Mouse (Mus musculus) embryonic facial prominence, embryonic 15.5 days (tissue): ENCODE measurements at regions not wholly inside any gene's neighbourhood (a gene's known extent, or its start where the extent isn't known, plus 50 kb on each side); places are given as distances from the start of the nearest gene placed in this dataset.

Source experiments
- ATAC-seq: fragments of 200-750 bp; cut with Nextera tagmentation; 2 replicates; pipeline ENCODE4 v1.8.0; 2017; ENCODE audit warnings: low read depth, moderate TSS enrichment; ENCODE audit not compliant: insufficient number of reproducible peaks, low FRiP score, low TSS enrichment
- H3K27ac ChIP-seq: fragments of 300-500 bp; sonication (generic); replicated peaks from 2 replicates; pipeline ENCODE4 v1.5.1; 2015; ENCODE audit warnings: mild to moderate bottlenecking, inconsistent platforms
- H3K27me3 ChIP-seq: fragments of 300-500 bp; sonication (generic); 2 replicates; pipeline ENCODE4 v1.6.1; 2015; ENCODE audit warnings: inconsistent platforms
- H3K36me3 ChIP-seq: fragments of 300-500 bp; sonication (generic); 2 replicates; pipeline ENCODE4 v1.6.1; 2015; ENCODE audit warnings: mild to moderate bottlenecking, inconsistent platforms
- H3K4me1 ChIP-seq: fragments of 300-500 bp; sonication (generic); 2 replicates; pipeline ENCODE4 v1.6.1; 2015; ENCODE audit warnings: inconsistent platforms
- H3K4me2 ChIP-seq: fragments of 300-500 bp; sonication (generic); replicated peaks from 2 replicates; pipeline ENCODE4 v1.6.1; 2015; ENCODE audit warnings: mild to moderate bottlenecking, inconsistent platforms
- H3K4me3 ChIP-seq: fragments of 300-500 bp; sonication (generic); replicated peaks from 2 replicates; pipeline ENCODE4 v1.5.1; 2015; ENCODE audit warnings: mild to moderate bottlenecking, inconsistent platforms
- H3K9ac ChIP-seq: fragments of 300-500 bp; sonication (generic); 2 replicates; pipeline ENCODE4 v1.6.1; 2015; ENCODE audit warnings: inconsistent platforms
- H3K9me3 ChIP-seq: fragments of 300-500 bp; sonication (generic); replicated peaks from 2 replicates; pipeline ENCODE4 v1.6.1; 2016; ENCODE audit warnings: inconsistent platforms
- WGBS: fragments of 180-500 bp; shearing (Covaris S2); methylation state at CpG from one replicate; pipeline ENCODE4 v1.1.7; 2015; 5-methylcytosine and 5-hydroxymethylcytosine counted together

- 80% methylated on average over 7 of the region's 7 CpGs for WGBS
- H3K4me2 ChIP-seq: no peak overlapping the region
- no peak overlapping the region for H3K9ac ChIP-seq
- H3K27ac ChIP-seq: no peak overlapping the region
- no peaks in the 10 kb centered on the region for H3K27me3 ChIP-seq
- H3K36me3 ChIP-seq: no peaks in the 10 kb centered on the region
- no peak for ATAC-seq
- no peak overlapping the region for H3K4me3 ChIP-seq
- H3K4me1 ChIP-seq: no peaks in the 10 kb centered on the region
- no peaks in the 10 kb centered on the region for H3K9me3 ChIP-seq
These were observed 81.7 kb downstream of the Slc35b3 start for GRCm38 (mm10) chr13:38878718-38879669.

DNA sequence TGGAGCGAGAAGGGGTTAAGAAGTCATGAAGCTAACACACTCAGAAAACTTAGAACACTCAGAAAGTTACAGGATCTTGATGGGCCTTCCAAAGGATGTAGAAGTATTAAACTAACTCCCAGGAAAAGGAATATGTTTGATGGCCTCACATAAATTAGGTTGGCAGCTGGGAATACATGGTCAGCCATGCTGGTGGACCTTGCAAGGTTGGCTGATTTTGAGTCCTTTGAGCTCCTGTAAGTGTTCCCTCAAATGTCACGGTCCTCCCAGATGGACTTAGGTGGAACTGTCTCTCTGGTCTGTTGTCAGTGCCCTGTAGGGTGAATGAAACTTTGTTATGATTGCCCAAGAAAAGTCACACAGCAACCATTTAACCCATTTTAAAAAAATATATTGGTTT, 84.8 kb downstream of the Slc35b3 start:
- 87% methylated on average over 2 of the region's 2 CpGs for WGBS
- no peak for ATAC-seq

GRCm38 (mm10) chr13:38864002-38864401, 96.7 kb downstream of the Slc35b3 start:
- Histone ChIP-seq H3K9me3 (no peaks in the 10 kb centered on the region), H3K9ac (no peak overlapping the region), H3K27me3 (no peaks in the 10 kb centered on the region), H3K4me1 (no peaks in the 10 kb centered on the region), H3K4me2 (no peak overlapping the region), H3K27ac (no peak overlapping the region), H3K4me3 (no peak overlapping the region), H3K36me3 (no peaks in the 10 kb centered on the region)
- 58% methylated on average over 4 of the region's 4 CpGs for WGBS
- ATAC-seq: no peak

More for the DNA sequence above, 84.8 kb downstream of the Slc35b3 start:
- H3K27me3 ChIP-seq: no peaks in the 10 kb centered on the region
- H3K9me3 ChIP-seq: no peaks in the 10 kb centered on the region
- no peaks in the 10 kb centered on the region for H3K36me3 ChIP-seq
- no peak overlapping the region for H3K4me2 ChIP-seq
- no peak overlapping the region for H3K9ac ChIP-seq
- no peak overlapping the region for H3K4me3 ChIP-seq
- H3K27ac ChIP-seq: no peak overlapping the region
- H3K4me1 ChIP-seq: no peaks in the 10 kb centered on the region

DNA sequence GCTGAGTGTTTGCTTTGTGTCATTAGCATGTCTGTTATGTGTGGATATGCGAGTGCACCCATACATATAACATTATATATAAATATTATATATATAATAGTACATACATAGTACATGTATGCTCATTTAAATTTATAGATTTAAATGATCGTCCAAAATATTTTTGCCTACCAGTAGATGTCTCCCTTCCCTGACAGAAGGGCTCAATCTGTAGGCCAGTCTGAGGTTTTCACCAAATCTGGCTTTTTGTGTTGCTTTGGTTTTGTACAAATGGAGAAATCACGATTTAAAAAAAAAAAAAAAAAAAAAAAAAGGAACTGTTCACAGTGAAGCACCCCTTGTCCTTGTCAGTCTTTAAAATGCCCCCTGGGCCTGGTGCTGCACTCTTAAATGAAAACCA, 104.9 kb downstream of the Slc35b3 start:
- Histone ChIP-seq H3K27ac (no peak overlapping the region), H3K36me3 (no peaks in the 10 kb centered on the region), H3K4me1 (no peaks in the 10 kb centered on the region), H3K4me2 (no peak overlapping the region), H3K27me3 (no peaks in the 10 kb centered on the region), H3K9ac (no peak overlapping the region), H3K9me3 (no peaks in the 10 kb centered on the region), H3K4me3 (no peak overlapping the region)
- no peak for ATAC-seq
- 47% methylated on average over 3 of the region's 3 CpGs for WGBS

DNA sequence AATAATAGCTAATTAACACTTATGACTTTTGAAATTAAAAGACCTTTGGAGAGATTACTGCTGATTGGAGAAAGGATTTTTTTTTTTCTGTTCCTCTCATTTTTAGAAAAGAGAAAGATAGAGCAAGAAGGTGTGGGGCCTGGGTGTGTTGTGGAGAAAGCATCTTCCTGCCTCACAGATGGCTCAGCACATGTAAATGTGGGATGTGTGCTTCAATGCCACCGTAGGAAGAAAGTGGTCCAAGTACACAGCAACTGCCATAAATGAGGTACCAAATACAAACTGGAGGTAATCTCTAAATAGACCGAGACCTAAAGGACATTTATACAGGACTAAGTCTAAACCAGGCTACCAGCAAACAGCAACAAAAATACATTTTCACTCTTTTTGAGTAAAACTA, 105.7 kb downstream of the Slc35b3 start:
- Histone ChIP-seq H3K4me1 (no peaks in the 10 kb centered on the region), H3K4me2 (no peak overlapping the region), H3K4me3 (no peak overlapping the region), H3K9ac (no peak overlapping the region), H3K36me3 (no peaks in the 10 kb centered on the region), H3K9me3 (no peaks in the 10 kb centered on the region), H3K27me3 (no peaks in the 10 kb centered on the region), H3K27ac (no peak overlapping the region)
- WGBS: 82% methylated on average over 2 of the region's 2 CpGs
- ATAC-seq: no peak

DNA sequence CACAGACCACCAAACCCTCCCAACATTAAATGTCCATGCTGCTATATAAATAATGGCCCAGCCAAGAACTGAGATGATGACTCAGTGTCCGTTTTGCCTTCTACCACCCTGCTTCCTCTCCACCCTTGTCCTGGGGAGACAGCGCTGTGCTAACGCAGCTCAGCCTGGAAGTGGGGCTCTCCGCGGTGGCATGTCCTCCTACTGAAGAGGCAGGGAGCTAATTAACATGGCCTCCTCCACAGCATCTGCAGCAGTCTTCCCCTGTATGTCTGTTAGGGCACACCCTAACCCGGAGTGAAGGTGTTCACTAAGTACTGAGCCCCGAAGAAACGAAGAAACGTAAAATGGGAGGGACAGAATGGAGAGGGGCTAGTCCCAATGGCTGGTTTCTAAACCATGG, 107.8 kb downstream of the Slc35b3 start:
- ATAC-seq: no peak
- Histone ChIP-seq H3K4me2 (no peak overlapping the region), H3K9ac (no peak overlapping the region), H3K9me3 (no peaks in the 10 kb centered on the region), H3K36me3 (no peaks in the 10 kb centered on the region), H3K4me3 (no peak overlapping the region), H3K4me1 (no peaks in the 10 kb centered on the region), H3K27me3 (no peaks in the 10 kb centered on the region), H3K27ac (no peak overlapping the region)
- whole genome bisulfite sequencing: 52% methylated on average over 9 of the region's 9 CpGs

GRCm38 (mm10) chr13:38851820-38852219, 108.9 kb downstream of the Slc35b3 start:
- ATAC-seq: no peak
- Histone ChIP-seq H3K9ac (no peak overlapping the region), H3K4me3 (no peak overlapping the region), H3K4me2 (no peak overlapping the region), H3K27ac (no peak overlapping the region), H3K4me1 (no peaks in the 10 kb centered on the region), H3K27me3 (no peaks in the 10 kb centered on the region), H3K36me3 (no peaks in the 10 kb centered on the region), H3K9me3 (no peaks in the 10 kb centered on the region)
- WGBS: 65% methylated on average over 7 of the region's 7 CpGs

DNA sequence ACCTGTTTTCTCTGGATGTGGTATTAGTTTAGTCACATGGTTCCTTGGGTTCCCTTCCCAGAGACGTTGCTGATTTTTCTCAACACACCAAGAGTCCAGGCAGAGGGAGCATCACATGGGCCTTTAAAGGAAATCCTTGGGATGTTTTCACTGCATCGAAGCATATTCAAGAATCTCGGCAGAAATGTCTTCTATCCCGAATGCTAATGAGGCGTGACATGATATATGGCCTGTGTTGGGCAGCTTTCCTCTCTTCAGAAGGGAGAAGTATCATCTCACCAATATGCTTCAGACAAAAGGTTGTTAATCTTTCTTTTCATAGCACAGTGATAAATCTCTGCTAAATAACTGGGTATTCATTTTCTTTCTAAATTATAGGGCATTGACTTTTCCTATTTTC, 122.4 kb downstream of the Slc35b3 start:
- H3K4me3 ChIP-seq: no peak overlapping the region
- 62% methylated on average over 5 of the region's 5 CpGs for WGBS
- no peak for ATAC-seq
- no peaks in the 10 kb centered on the region for H3K9me3 ChIP-seq
- H3K36me3 ChIP-seq: no peaks in the 10 kb centered on the region
- H3K4me2 ChIP-seq: no peak overlapping the region
- H3K27me3 ChIP-seq: no peaks in the 10 kb centered on the region
- no peaks in the 10 kb centered on the region for H3K4me1 ChIP-seq
- H3K9ac ChIP-seq: no peak overlapping the region
- no peak overlapping the region for H3K27ac ChIP-seq

GRCm38 (mm10) chr13:38825649-38826048, 135.0 kb downstream of the Slc35b3 start:
- H3K4me2 ChIP-seq: no peak overlapping the region
- no peaks in the 10 kb centered on the region for H3K36me3 ChIP-seq
- no peak overlapping the region for H3K9ac ChIP-seq
- H3K27me3 ChIP-seq: no peaks in the 10 kb centered on the region
- no peak overlapping the region for H3K27ac ChIP-seq
- H3K9me3 ChIP-seq: no peaks in the 10 kb centered on the region
- no peak for ATAC-seq
- no peak overlapping the region for H3K4me3 ChIP-seq
- H3K4me1 ChIP-seq: no peaks in the 10 kb centered on the region
- WGBS: 25% methylated on average over 2 of the region's 2 CpGs

DNA sequence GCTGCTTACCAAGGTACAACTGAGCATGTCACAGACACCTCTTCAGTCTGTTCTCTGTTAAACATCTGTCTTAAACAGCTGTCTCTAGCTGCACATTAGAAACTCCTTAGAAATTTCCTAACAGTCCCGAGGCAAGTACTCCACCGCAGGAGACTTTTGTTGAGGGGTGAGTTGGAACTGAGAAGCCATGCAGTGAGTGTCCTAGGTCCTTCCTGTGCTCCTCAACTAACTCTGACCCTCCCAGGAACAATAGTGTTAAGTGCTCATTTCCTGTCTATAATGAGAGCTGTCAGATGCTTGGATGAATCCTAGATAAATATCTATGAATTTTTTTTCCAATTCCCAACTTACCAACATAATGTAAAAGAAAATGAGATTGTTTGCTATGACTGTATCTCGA, 141.1 kb downstream of the Slc35b3 start:
- Histone ChIP-seq H3K9ac (no peak overlapping the region), H3K4me3 (no peak overlapping the region), H3K27ac (no peak overlapping the region), H3K36me3 (no peaks in the 10 kb centered on the region), H3K27me3 (no peaks in the 10 kb centered on the region), H3K4me2 (no peak overlapping the region), H3K4me1 (no peaks in the 10 kb centered on the region), H3K9me3 (no peaks in the 10 kb centered on the region)
- 68% methylated on average over 3 of the region's 3 CpGs for WGBS
- ATAC-seq: no peak

DNA sequence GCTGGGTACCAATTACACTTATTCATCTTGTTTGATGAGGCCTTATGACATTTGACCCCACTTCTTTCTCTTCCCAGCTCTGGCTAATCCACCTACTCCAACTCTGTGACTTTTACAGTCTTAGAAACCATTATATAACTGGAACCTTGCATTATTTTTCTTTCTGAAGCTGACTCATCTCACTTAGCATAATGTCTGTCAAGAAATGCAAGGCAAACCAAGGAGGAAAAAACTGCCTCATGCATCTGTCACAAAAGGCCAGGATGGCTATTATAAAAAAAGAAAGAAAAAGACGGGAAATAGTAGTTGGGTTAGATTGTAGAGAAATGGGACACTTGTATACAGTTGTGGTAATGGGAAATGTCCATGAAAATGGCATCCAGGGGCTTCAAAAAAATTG, 141.9 kb downstream of the Slc35b3 start:
- Histone ChIP-seq H3K9ac (no peak overlapping the region), H3K36me3 (no peaks in the 10 kb centered on the region), H3K4me2 (no peak overlapping the region), H3K9me3 (no peaks in the 10 kb centered on the region), H3K27me3 (no peaks in the 10 kb centered on the region), H3K4me1 (no peaks in the 10 kb centered on the region), H3K27ac (no peak overlapping the region), H3K4me3 (no peak overlapping the region)
- no peak for ATAC-seq
- WGBS: 74% methylated on average over 1 of the region's 1 CpGs

DNA sequence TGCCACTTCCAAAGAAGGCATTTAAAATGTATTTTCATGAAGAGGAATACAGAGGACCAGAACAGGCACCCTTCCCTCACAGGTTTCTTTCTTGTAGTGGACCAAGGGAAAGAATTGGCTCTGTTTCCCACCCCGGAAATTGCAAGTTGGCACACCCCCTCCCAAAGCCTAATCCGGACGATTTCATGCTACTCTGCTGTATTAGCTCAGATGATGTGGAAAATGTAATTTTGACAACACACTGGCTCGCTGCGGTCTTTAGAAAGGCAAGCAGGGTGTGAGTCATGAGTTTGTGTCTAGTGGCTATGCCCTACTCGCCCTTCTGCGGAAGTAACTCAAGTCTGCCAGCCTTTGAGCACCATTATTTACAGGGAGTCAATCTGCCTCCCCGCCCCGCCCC, 144.4 kb downstream of the Slc35b3 start:
- Histone ChIP-seq H3K36me3 (no peaks in the 10 kb centered on the region), H3K4me3 (no peak overlapping the region), H3K27ac (no peak overlapping the region), H3K9me3 (no peaks in the 10 kb centered on the region), H3K4me1 (no peaks in the 10 kb centered on the region), H3K9ac (no peak overlapping the region), H3K4me2 (no peak overlapping the region), H3K27me3 (no peaks in the 10 kb centered on the region)
- WGBS: 73% methylated on average over 9 of the region's 9 CpGs
- no peak for ATAC-seq
